Mouse (Mus musculus): ENCODE data around the gene Chid1. TPM values are rescaled to one million over a fixed set of nuclear protein-coding genes. Genes with fewer than 3 reads are reported as not detected.
A peak's percentile ranks its signal among the peaks of the same experiment; 100 is the strongest.

Chid1 gene
- polyA plus RNA-seq, 1 experiment from 2014 or later, result 23.8 TPM

DNA sequence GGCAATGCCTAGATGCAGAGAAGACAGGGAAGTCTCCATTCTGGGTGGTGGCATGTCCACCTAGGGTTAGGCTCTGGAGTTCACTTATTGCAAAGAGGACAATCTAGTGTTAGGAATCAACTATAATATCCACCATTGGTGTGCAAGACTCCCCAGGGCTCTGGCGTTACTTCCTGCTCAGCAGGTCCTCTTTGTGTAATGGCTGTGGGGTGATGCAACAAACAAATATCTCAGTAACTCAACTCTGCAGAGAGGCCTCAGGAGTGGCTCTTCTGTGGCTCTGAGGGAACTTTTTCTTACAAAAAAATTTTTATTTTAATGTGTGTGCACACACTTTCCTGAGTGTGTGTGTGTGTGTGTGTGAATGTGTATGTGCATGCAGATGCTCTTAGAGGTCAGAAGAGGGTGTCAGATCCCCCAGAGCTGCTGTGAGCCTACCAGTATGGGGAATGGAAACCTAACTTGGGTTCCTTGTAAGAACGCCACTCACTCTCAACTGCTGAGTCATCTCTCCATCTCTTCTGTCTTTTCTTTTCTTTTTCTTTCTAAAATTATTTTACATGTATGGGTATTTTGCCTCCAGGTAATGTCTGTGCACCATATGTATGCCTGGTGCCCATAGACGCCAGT lies 9.9 kb upstream of the Chid1 start:
- H3K36me3 ChIP-seq (replicated peaks), result no peaks in the 10 kb centered on the region
- no peaks in the 10 kb centered on the region for H3K27me3 ChIP-seq (replicated peaks; ENCODE audit: low read depth, poor library complexity, severe bottlenecking)
- no peaks in the 10 kb centered on the region for H3K9me3 ChIP-seq
- DNase-seq (ENCODE audit: low spot score), result no peak
- H3K27ac ChIP-seq (replicated peaks), result no peak overlapping the region
- WGBS, result 86% methylated on average over 3 of the region's 3 CpGs
- H3K4me1 ChIP-seq, result no peaks in the 10 kb centered on the region
- no peak overlapping the region for H3K4me3 ChIP-seq

DNA sequence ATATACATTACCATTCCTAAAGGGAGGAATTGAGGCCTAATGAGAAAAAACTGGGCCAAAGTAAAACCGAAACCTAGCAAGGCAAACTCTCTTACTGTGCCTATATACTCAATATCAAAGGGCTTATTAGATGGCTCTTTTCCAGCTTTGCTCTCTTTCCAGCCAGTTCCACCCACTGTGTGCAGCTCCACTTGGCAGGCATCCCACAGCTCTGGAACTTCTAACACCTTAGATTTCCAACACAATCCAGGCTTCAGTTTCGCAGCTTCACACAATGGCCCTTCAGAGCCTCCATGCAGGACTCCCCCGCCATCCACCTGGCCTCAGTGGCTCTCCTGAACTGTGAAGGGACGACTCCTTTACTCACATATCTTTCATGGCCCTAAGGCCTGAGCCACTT lies 5.0 kb upstream of the Chid1 start:
- Histone ChIP-seq H3K27ac (replicated peaks) (no peak overlapping the region), H3K4me1 (peaks cover 15% of the 10 kb centered on the region), H3K36me3 (replicated peaks) (no peaks in the 10 kb centered on the region), H3K27me3 (replicated peaks; ENCODE audit: low read depth, poor library complexity, severe bottlenecking) (no peaks in the 10 kb centered on the region), H3K4me3 (no peak overlapping the region), H3K9me3 (no peaks in the 10 kb centered on the region)
- DNase-seq (ENCODE audit: low spot score), result no peak
- 87% methylated on average over 4 of the region's 4 CpGs for WGBS

DNA sequence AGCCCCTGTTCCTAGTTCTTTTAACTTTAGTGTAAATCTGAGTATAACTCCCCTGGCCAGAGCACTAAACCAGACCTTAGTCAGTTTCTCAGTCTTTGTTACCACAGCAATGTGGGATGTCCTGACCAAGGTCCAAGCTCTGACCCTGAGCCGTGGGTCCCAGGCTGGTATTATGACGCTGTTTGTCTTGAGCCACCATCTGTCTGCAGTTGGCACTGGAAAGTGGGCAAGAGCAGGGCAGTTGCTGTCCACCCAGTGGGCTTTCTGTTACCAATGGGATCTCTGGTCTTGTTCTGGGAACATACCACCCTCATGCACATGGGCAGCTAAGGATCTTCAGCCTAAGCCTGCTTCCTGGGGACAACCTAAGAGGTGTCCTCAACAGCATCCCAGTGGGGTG lies 2.9 kb upstream of the Chid1 start:
- no peak overlapping the region for H3K4me3 ChIP-seq
- 85% methylated on average over 2 of the region's 2 CpGs for WGBS

DNA sequence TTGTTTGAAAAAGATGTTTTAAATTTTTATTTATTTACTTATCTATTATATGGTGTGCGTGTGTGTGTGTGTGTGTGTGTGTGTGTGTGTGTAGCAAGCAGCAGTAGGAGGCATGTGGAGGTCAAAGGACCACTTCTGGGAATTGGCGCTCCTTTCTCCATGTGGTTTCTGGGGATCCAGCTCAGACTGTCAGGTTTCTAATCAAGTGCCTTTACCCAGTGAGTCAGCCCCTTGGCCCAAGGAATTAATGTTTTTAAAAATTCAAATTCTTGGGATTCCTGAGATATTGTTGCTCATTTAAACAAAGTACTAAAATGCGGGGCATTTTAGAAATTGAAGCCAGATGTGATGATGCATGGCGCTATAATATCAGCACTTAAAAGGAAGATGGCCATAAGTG lies 2.0 kb upstream of the Chid1 start:
- Histone ChIP-seq H3K36me3 (replicated peaks) (no peaks in the 10 kb centered on the region), H3K27ac (replicated peaks) (no peak overlapping the region), H3K4me3 (no peak overlapping the region), H3K9me3 (no peaks in the 10 kb centered on the region), H3K4me1 (peaks cover 25% of the 10 kb centered on the region), H3K27me3 (replicated peaks; ENCODE audit: low read depth, poor library complexity, severe bottlenecking) (no peaks in the 10 kb centered on the region)
- WGBS, result 69% methylated on average over 4 of the region's 4 CpGs
- DNase-seq (ENCODE audit: low spot score), result no peak

More for the DNA sequence above, 2.9 kb upstream of the Chid1 start:
- Histone ChIP-seq H3K36me3 (replicated peaks) (no peaks in the 10 kb centered on the region), H3K4me1 (peaks cover 25% of the 10 kb centered on the region), H3K9me3 (no peaks in the 10 kb centered on the region), H3K27ac (replicated peaks) (no peak overlapping the region), H3K27me3 (replicated peaks; ENCODE audit: low read depth, poor library complexity, severe bottlenecking) (no peaks in the 10 kb centered on the region)
- DNase-seq (ENCODE audit: low spot score), result no peak

DNA sequence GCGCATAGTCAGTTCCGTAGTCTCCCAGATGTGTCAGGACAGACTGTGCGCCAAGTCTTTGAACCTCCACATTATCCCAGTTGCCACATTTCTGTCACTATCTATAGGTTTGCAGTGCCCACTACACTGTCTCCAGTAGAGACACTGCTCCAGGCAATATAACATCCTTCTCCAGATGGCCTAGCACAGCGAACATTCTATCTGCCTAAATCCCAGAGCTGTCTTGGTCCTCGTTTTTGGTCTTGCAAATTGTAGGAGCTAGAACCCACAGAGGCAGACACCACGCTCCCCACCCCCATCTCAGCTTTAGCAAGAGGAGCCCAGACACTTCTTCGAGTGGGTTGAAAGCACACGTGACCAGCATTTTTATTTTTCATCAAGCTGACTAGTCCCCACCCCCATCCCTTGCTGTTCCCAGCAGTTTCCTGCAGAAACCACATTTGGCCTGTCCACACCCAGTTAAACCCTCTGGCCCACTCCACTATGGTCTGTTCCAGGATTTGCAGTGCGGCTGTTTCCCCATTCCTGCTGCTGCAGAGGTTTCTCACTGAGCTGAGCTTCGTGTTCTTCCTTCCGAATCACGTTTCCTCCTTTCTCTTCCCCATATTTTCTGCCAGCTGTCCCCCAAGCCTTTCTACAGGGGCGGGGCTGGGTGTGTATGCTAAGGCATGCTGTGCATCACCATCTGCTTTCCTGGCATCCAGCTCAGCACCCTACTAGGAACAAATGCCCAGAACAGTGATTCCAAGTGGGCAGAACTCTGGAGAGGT lies 840 bp upstream of the Chid1 start:
- WGBS, result 62% methylated on average over 13 of the region's 13 CpGs
- no peak for DNase-seq (ENCODE audit: low spot score)
- Histone ChIP-seq H3K4me3 (peak overlapping the region; percentile 81), H3K27me3 (replicated peaks; ENCODE audit: low read depth, poor library complexity, severe bottlenecking) (no peaks in the 10 kb centered on the region), H3K36me3 (replicated peaks) (no peaks in the 10 kb centered on the region), H3K27ac (replicated peaks) (peak overlapping the region; percentile 87), H3K9me3 (no peaks in the 10 kb centered on the region), H3K4me1 (peaks cover 25% of the 10 kb centered on the region)

DNA sequence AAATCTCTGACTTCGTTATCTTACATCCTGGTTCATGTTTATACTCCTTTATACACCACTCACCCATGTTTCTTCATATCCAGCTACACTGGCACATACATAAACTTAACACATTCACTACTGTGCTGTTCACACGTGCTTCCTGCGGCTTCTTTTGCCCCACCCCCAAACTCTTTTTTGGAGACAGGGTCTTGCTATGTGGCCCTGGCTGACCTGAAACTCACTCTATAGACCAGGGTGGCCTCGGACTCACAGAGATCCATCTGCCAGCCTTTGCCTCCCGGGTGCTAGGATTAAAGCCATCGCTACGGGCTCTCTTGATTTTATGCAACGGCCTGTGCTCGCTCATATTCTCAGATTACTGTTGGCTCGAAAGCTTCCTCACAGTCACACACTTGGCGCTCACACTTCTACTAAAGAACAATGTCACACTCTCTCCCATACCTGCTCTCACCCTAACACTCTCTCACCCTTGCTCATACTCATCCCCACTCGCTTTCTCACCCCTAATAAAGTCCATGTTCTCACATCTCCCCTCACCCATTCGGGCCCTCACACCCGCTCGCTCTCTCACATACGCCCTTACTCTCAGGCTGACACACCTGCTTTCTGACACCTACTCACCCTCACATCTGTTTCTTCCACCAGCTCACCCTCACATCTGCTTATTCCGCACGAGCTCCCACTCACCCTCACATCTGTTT lies 653 bp downstream of the Chid1 start:
- Histone ChIP-seq H3K27ac (replicated peaks) (peak overlapping the region; percentile 87), H3K27me3 (replicated peaks; ENCODE audit: low read depth, poor library complexity, severe bottlenecking) (no peaks in the 10 kb centered on the region), H3K4me1 (peaks cover 28% of the 10 kb centered on the region), H3K4me3 (peak overlapping the region; percentile 81), H3K9me3 (no peaks in the 10 kb centered on the region), H3K36me3 (replicated peaks) (no peaks in the 10 kb centered on the region)
- DNase-seq (ENCODE audit: low spot score), result no peak
- 23% methylated on average over 18 of the region's 18 CpGs for WGBS

DNA sequence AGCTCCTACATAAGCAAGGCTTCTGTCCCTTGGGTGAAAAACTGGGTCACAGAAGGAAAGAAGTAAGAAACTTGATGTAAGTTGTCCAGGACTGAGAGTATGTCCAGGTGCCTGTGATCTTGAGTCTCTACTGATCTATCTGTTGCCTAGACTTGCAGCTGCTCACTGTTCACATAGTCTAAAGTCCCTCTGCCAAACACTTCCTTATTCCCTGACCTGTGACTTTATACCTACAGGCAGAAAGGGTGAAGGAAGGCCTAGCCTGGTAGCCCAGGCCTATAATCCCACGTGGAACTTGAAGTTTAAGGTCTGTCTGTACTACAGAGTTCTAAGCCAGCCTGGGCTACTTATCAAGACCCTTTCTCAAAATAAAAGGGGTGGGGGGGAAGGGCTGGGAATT lies 4.1 kb downstream of the Chid1 start:
- no peak for DNase-seq (ENCODE audit: low spot score)
- Histone ChIP-seq H3K36me3 (replicated peaks) (peaks cover 5% of the 10 kb centered on the region; the same call in 1 of the 2 replicates), H3K27ac (replicated peaks) (no peak overlapping the region), H3K27me3 (replicated peaks; ENCODE audit: low read depth, poor library complexity, severe bottlenecking) (no peaks in the 10 kb centered on the region), H3K9me3 (no peaks in the 10 kb centered on the region), H3K4me1 (peaks cover 21% of the 10 kb centered on the region), H3K4me3 (no peak overlapping the region)
- WGBS, result 69% methylated on average over 1 of the region's 1 CpGs

DNA sequence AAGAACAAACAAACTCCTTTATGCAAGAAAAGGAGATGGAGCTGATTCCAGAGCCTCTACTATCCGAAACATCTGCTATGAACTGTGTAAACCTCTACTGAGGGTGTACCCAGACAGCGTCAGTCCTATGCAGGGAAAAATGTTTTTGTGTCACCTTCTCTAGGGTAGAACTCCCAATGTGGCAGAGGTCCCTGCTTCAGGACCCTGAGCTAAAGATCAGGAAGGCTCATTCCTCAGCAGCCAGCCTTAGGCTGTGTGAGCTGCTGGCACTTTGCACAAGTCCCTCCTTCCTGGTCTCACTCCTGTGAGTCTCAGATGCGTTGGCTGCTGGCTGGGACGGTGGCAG lies 14.1 kb downstream of the Chid1 start:
- peaks cover 36% of the 10 kb centered on the region for H3K36me3 ChIP-seq (replicated peaks)
- H3K4me1 ChIP-seq, result no peaks in the 10 kb centered on the region
- H3K4me3 ChIP-seq, result no peak overlapping the region
- no peak for DNase-seq (ENCODE audit: low spot score)
- 86% methylated on average over 4 of the region's 4 CpGs for WGBS
- H3K27me3 ChIP-seq (replicated peaks; ENCODE audit: low read depth, poor library complexity, severe bottlenecking), result no peaks in the 10 kb centered on the region
- H3K27ac ChIP-seq (replicated peaks), result no peak overlapping the region
- H3K9me3 ChIP-seq, result no peaks in the 10 kb centered on the region

DNA sequence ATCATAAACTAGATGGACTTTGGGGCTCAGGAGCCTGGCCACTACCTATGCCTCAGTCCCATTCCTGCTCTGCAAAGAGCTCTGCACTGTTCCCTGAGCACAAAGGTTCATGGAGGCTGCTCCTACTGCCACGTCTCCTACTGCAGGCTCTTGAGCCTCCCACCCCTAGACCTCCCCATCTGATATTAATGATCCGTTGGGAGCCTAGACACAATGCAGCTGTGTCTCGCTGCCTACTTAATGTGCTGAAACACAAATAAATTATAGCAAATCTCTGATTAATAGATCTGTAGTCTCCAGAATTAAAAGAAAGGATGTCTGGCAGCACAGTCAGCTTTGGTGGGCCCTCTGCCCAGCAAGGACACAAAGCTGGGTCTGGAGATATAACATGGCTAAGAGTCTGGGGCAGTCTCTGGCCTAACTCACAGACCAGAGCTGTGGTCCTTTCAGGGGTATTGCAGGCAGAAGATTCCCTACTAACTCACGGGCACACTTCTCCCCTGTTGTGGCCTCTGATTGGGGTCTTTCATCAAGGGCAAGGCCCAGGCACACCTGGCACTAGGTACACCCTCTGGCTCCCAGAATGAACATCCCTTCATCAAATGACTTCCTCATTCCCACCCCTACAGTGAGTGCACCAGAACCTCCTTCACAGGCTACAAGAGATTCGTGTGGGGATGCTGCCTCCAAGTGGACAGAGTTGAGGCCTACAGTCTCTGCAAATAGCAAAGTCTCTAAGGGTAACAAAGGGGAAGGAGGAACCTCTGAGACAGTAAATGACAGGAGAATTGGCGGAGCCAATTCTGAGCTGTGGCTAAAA lies 14.7 kb downstream of the Chid1 start:
- Histone ChIP-seq H3K4me3 (no peak overlapping the region), H3K9me3 (no peaks in the 10 kb centered on the region), H3K27ac (replicated peaks) (no peak overlapping the region), H3K27me3 (replicated peaks; ENCODE audit: low read depth, poor library complexity, severe bottlenecking) (no peaks in the 10 kb centered on the region), H3K4me1 (no peaks in the 10 kb centered on the region), H3K36me3 (replicated peaks) (peaks cover 35% of the 10 kb centered on the region)
- peak; percentile 73 for DNase-seq (ENCODE audit: low spot score)
- 60% methylated on average over 6 of the region's 6 CpGs for WGBS

DNA sequence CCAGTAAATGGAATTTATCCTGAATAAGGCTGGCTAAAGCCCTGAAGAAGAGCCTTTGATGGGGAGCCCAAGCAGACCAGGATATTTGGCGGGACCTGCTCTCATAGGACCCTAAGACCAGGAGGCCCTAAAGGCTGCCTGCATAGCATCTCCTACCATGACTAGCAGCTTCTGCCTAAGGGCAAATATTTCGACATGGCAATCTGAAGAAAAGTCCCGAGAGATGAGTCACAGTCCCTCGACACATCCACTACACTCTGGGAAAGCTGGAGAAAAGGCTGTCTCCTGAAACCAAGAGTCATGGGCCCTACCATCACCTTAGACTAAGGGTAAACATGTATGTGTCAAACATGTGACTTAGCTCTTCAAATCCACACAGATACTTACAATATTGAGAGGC lies 15.4 kb downstream of the Chid1 start:
- Histone ChIP-seq H3K27ac (replicated peaks) (no peak overlapping the region), H3K36me3 (replicated peaks) (peaks cover 29% of the 10 kb centered on the region), H3K4me3 (no peak overlapping the region), H3K9me3 (no peaks in the 10 kb centered on the region), H3K27me3 (replicated peaks; ENCODE audit: low read depth, poor library complexity, severe bottlenecking) (no peaks in the 10 kb centered on the region), H3K4me1 (no peaks in the 10 kb centered on the region)
- 85% methylated on average over 4 of the region's 4 CpGs for WGBS
- DNase-seq (ENCODE audit: low spot score), result no peak

DNA sequence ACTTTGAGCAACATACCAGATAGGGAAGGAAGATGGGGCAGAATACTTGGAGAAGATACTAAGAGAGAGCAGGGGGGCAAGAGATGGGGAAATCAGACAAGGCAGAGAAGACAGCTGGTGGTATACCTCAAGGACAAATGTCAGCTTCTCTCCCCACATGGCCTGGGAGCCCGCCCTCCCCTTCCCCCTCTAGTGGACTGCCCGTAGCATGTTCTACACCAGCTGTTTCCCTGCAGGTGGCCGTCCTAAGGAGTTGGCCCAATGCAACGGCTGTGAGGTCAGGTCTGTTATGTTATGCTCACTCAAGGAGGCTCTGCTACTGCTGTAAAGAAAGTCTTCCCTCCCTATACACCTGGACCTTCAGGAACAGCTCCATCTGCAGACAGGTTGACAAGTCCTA lies 16.6 kb downstream of the Chid1 start:
- WGBS, result 58% methylated on average over 4 of the region's 4 CpGs
- H3K36me3 ChIP-seq (replicated peaks), result peaks cover 23% of the 10 kb centered on the region
- H3K9me3 ChIP-seq, result no peaks in the 10 kb centered on the region
- DNase-seq (ENCODE audit: low spot score), result no peak
- no peak overlapping the region for H3K27ac ChIP-seq (replicated peaks)
- no peaks in the 10 kb centered on the region for H3K27me3 ChIP-seq (replicated peaks; ENCODE audit: low read depth, poor library complexity, severe bottlenecking)
- no peaks in the 10 kb centered on the region for H3K4me1 ChIP-seq
- H3K4me3 ChIP-seq, result no peak overlapping the region

DNA sequence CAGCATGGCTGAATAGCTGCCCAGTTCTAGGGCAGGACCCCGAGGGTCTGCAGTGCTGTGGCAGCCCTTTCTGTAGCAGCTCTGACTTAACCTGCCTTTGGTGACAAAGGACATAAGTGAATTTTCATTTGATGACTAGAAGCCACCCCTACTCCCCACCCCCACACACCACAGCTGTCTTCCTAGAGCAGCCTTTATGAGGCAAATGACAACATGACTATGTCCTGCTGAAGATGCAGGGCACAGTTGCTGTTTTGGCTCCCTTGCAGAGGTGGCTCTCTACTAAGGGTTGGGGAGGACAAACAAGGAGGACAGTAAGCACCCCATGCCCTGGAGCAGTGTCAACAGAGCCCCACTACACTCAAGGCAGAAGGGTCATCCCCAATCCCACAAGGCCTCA lies 19.9 kb downstream of the Chid1 start:
- no peak for DNase-seq (ENCODE audit: low spot score)
- Histone ChIP-seq H3K9me3 (no peaks in the 10 kb centered on the region), H3K36me3 (replicated peaks) (peaks cover 9% of the 10 kb centered on the region; the same call in 1 of the 2 replicates), H3K27ac (replicated peaks) (no peak overlapping the region), H3K4me3 (no peak overlapping the region), H3K27me3 (replicated peaks; ENCODE audit: low read depth, poor library complexity, severe bottlenecking) (no peaks in the 10 kb centered on the region), H3K4me1 (no peaks in the 10 kb centered on the region)
- WGBS, result 88% methylated on average over 1 of the region's 1 CpGs
